Mouse (Mus musculus) thymus, postnatal 25 days (tissue): ENCODE measurements around the gene B230217C12Rik.
"Not testable (repeated sequence)": the region's sequence is repeated elsewhere in the genome, so short reads cannot be mapped to it uniquely, and the experiment has no call there.

ENCODE experiments used
- DNase-seq: peaks from one replicate; pipeline ENCODE4 v3.0.0; 2022

B230217C12Rik gene

DNA sequence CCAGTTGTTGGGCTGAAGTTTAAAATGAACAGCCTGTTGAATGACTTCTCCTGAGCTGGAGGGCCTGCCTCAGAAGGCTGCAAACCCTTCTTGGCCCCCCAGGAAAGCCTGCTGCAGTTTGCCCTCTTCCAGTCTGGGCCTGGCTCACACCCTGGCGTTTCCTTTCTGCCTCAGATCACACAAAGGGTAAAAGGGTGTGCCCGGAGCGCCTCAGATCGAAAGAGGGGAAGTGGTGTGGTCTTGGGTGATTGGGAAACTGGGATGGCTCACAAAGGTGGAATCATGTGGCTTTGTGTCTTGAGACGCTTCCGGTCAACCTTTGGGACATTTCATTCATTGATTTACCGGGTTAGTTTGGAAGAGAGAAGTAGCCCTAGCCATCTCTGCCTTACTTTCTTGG is 14.2 kb upstream of the B230217C12Rik start:
- DNase-seq = peak; percentile 31

DNA sequence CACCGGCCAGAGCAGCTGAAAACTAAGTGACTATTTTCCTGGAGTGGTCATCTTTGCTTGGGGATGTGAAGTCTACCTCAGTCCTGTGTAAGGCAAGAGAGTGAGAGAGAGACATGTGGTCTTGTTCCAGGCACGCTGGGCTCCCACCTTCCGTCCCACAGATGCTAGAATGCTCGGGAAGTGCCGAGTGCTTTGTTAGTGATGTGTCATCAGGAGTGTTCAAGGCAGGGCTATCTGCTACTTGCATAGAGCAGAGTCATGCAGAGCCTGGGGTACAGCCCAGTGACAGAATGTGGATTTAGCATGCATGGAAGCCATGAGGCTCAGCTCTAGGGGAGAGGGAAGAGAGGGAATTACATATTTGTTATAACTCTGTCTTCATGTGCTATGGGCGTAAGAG is 12.9 kb upstream of the B230217C12Rik start:
- no peak for DNase-seq

GRCm38 (mm10) chr11:97829365-97829764 is 11.2 kb upstream of the B230217C12Rik start:
- DNase-seq = no peak

DNA sequence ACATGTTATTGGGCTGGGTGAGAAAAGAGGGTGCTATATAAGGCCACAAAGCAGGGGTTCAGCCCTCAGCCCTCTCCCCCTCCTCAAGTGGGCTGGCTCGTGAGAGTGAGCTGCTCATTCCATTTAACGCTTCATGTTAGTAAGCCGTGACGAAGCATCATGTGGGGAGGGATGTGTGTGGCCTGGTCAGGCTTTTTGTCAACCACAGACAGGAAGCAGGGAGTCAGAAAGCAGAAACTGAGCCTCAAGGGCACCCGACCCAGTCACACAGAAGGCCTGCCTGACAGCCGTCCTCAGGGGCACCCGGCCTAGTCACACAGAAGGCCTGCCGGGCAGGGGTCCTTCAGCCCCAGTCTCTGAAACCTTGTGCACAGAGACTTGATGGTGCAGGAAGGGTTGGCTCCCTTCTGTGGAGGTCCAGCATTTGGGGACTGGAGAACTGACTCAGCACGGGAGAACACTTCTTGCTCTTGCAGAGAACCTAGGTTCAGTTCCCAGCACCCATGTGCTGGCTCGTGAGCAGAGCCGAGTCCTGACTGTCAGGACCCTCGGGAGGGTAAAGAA is 10.6 kb upstream of the B230217C12Rik start:
- no peak for DNase-seq

DNA sequence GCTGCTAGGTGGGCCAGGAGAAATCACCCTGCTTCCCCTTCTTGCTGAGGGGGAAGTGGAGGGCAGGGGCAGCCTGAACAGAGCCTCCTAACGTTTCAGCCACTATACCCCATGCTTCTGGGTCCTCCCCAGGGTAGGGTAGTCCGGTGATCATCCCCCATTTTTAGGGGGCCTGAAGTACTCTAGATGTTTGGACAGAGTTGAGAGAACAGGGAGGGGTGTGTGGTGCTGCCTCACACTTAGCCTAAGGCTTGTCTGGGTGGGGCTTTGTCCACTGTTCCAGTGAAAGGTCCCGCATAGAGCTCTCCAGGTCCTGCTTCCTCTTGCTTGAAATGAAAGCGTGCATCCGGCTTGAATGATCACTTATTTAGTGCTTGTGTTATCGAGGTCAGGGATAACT is 10.1 kb upstream of the B230217C12Rik start:
- DNase-seq = no peak

- DNase-seq = no peak
These were observed 8.6 kb upstream of the B230217C12Rik start for GRCm38 (mm10) chr11:97832001-97832400.

- no peak for DNase-seq
These were observed 7.2 kb upstream of the B230217C12Rik start for GRCm38 (mm10) chr11:97833352-97833751.

GRCm38 (mm10) chr11:97836541-97836940 is 4.0 kb upstream of the B230217C12Rik start:
- DNase-seq = peak; percentile 44

GRCm38 (mm10) chr11:97837051-97837450 is 3.5 kb upstream of the B230217C12Rik start:
- not testable (repeated sequence) for DNase-seq

- no peak for DNase-seq
These were observed 2.9 kb upstream of the B230217C12Rik start for GRCm38 (mm10) chr11:97837641-97838149.

DNA sequence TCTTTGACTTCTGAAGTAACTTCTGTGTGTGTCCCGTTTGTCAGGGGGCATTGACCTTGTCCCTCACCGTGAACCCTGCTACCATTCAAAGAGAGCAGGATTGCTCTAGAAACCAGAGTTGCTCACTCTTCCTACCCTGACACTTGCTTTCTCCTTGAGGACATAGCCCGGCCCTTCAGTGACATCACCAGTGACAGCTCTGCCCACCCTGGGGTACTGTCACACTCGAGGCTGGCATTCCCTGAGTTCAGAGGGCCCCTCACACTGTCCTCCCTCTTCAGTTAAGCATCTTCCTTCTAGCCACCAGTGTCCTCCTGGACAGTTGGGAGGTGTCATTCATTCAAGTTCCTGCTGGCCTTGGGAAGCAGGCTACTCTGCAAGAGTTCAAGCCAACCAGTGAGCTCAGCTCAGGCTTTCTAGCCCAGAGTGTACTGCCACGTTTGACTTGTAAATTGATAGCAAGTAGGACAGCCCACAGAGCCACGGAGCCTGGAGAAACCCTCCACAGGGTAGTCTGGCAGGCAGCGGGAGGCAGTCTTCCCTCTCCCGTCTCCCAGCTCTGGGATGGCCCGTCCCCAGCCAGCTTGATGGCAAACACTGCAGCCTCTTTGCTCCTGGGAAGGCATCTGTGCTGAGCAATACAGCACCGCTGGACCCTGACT is 1.7 kb upstream of the B230217C12Rik start:
- DNase-seq = no peak

GRCm38 (mm10) chr11:97839441-97840134 is 992 bp upstream of the B230217C12Rik start:
- DNase-seq = no peak

DNA sequence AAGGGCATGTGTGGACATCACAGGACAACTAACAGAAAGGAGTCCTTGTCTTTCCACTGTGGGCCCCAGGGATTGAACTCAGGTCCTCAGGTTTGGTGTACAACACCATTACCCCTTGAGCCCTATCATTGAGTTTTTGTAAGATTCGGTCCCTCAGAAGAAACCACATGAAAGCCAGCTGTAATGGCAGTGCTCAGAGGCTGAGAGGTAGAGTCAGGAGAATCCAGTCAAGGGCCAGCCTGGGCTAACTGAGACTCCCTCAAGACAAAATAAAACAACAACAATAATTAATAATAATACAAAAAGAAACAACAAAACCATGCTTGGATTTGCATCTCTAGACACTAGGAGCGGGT is 467 bp upstream of the B230217C12Rik start:
- no peak for DNase-seq

DNA sequence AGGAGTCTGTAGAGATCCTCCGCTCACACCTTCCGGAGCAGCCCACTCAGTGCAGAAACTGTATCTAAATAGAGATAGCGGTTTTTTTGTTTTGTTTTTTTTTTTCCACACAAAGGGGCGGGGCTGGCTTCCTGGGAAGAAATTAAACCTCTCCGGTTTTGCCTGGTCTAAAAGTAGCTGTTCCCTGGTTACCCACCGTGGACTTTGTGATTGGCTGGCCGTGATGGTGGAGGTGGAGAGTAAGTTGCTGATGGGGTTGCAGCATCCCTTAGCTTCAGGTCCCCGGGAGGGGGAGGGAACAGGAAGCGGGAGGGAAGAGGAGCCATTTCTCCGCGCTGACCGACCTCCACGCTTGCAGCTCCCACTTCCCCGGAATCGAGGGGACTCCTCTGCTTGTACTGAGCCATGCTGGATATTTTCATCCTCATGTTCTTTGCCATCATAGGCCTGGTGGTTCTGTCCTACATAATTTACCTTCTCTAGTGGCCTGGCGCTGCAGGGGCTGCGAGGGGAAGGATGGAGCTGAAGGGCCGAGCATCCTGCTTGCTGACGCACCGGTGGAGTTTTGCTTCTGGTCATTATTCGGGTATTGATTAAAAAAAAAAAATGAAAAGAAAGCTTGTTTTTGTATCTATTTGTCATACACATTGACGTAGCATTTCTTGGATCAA is 546 bp downstream of the B230217C12Rik start:
- peak; percentile 71 for DNase-seq

DNA sequence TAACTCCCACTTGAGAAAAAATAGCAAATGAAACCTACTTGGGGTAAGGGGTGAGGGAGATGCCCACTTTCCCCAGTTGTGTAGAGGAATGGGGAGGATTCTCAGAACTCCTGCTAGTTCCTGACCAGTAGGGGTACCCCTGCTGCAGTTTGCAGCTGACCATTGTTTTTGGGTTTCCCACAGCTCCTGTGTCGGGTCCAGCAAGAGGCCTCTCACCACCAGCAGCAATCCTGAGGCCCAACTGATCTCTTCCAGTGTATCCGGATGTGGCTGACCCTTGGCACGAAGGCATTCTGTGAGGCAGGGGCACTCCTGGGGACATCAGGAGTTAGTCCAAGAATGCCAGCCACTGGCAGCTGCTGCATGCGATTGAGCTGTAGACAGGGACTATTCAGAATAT is 1.4 kb downstream of the B230217C12Rik start:
- no peak for DNase-seq

- no peak for DNase-seq
These were observed 9.8 kb downstream of the B230217C12Rik start for GRCm38 (mm10) chr11:97850367-97850766.

DNA sequence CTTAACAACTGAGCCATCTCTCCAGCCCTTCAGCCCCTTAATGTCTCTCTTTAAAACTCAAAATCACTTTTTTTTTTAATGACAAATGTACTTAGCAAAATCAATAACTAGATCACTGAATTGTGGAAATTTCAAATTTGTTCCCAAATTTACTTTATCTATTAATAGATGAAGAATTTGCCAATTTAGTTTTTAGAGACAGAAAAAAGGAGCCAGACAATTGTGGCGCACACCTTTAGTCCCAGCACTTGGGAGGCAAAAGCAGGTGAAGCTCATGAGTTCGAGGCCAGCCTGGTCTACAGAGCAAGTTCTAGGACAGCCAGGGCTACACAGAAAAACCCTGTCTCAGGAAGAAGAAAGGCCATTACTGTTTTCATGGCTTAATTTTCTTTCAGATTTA is 11.0 kb downstream of the B230217C12Rik start:
- no peak for DNase-seq

GRCm38 (mm10) chr11:97855473-97855872 is 14.9 kb downstream of the B230217C12Rik start:
- DNase-seq = no peak

DNA sequence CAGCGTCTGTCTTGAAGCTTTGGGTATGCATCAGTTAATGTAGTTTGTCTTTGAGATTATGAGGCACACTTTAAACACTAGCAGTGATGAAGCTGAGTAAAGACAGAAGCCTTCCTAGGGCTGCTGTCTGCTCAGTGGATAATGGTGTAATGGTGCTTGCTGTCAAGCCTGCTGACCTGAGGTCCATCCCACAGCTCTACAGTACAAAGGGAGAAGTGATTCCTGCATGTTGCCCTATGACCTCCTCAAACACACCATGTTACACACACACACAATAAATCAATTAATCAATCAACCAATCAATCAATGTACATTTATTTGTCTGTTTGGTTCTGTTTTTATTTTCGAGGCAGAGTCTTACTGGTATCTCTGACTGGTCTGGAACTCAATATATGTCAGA is 21.6 kb downstream of the B230217C12Rik start:
- DNase-seq = no peak

DNA sequence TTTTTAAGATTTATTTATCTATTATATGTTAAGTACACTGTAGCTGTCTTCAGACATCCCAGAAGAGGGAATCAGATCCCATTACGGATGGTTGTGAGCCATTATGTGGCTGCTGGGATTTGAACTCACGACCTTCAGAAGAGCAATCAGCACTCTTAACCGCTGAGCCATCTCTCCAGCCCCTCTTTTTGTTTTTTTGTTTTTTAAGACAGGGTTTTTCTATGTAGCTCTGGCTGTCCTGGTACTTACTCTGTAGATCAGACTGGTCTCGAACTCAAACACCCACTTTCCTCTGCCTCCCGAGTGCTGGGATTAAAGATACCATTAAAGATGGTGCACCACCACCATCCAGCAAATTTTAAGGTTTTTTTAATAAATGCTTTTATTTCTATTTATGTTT is 24.8 kb downstream of the B230217C12Rik start:
- no peak for DNase-seq

DNA sequence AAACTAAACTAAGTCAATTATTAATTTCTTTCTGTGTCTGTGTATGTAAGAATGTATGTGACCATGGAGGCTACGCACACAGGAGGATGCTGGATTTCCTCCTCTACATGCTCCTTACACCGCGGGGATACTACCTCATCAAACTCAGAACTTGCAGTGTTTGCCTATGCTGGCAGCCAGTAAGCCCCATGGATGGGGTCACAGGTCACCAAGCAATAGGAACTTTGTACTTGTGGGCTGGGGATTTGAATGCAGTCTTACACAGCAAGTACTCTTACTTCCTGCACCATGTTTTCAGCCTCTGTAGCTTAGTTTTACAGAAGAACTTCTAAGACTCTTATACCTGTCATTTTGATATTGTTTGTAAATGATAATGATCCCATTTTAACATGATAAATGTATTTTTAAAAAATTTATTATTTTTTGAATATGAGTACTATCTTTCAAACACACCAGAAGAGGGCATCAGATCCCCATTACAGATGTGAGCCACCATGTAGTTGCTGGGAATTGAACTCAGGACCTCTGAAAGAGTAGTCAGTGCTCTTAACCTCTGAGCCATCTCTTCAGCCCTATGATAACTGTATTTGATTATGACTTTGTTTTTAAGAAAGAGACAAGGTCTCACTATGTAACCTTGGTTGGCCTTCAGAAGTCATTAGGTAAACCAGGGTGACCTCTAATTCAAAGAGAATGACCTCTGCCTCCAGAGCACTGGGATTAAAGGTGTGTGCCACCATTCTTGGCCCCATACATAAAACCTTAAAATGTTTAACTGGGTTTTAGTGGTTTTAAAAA is 25.7 kb downstream of the B230217C12Rik start:
- no peak for DNase-seq

DNA sequence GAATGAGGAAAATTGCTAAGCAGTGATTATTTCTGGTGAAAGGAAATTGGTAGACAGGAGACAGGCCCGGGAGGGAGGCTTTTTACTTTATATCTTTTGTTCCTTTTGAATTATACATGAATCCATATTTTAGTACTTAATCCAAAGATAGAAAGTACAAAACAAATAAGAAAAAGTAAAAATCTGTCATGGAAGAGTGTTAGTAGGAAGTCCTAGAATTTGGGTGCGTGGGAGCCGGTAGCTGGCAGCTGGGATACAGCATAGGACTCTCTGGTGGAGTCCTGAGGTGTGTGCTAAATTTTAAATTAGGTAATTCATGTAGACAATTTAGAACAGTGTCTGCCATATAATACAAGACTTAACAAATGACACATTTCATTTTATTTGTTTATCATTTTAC is 27.0 kb downstream of the B230217C12Rik start:
- DNase-seq = no peak

GRCm38 (mm10) chr11:97872378-97872777 is 31.8 kb downstream of the B230217C12Rik start:
- DNase-seq = not testable (repeated sequence)
